Mouse (Mus musculus) brain, embryonic 14.5 days (tissue): Measurements from ENCODE around the gene Dand5. TPM values are rescaled to one million over a fixed set of nuclear protein-coding genes. Genes with fewer than 3 reads are reported as not detected.

ENCODE experiments used
- DNase-seq: peaks from one replicate; pipeline ENCODE4 v3.0.0-alpha.2; 2011; ENCODE audit warnings: low read depth
- CTCF ChIP-seq: fragments of 200-500 bp; IDR thresholded peaks from 2 replicates; pipeline ENCODE4 v1.5.1; 2012; ENCODE audit warnings: inconsistent platforms, mild to moderate bottlenecking, moderate library complexity, borderline replicate concordance; ENCODE audit not compliant: insufficient read depth, insufficient read length; ENCODE audit errors: extremely low read depth
- POLR2A ChIP-seq: fragments of 200-500 bp; IDR thresholded peaks from 2 replicates; pipeline ENCODE4 v1.6.1; 2012; ENCODE audit warnings: mild to moderate bottlenecking, inconsistent platforms, borderline replicate concordance; ENCODE audit not compliant: poor library complexity, insufficient read depth, insufficient read length, severe bottlenecking; ENCODE audit errors: extremely low read depth
- polyA plus RNA-seq: library from polyadenylated mRNA; depleted of rRNA; stranded (reverse); fragments of >200 nt; gene quantifications from 2 replicates; pipeline ENCODE4 v1.2.3, GENCODE M21; 2012

The Dand5 gene
- polyA plus RNA-seq, 1 experiment = 8.9 TPM

DNA sequence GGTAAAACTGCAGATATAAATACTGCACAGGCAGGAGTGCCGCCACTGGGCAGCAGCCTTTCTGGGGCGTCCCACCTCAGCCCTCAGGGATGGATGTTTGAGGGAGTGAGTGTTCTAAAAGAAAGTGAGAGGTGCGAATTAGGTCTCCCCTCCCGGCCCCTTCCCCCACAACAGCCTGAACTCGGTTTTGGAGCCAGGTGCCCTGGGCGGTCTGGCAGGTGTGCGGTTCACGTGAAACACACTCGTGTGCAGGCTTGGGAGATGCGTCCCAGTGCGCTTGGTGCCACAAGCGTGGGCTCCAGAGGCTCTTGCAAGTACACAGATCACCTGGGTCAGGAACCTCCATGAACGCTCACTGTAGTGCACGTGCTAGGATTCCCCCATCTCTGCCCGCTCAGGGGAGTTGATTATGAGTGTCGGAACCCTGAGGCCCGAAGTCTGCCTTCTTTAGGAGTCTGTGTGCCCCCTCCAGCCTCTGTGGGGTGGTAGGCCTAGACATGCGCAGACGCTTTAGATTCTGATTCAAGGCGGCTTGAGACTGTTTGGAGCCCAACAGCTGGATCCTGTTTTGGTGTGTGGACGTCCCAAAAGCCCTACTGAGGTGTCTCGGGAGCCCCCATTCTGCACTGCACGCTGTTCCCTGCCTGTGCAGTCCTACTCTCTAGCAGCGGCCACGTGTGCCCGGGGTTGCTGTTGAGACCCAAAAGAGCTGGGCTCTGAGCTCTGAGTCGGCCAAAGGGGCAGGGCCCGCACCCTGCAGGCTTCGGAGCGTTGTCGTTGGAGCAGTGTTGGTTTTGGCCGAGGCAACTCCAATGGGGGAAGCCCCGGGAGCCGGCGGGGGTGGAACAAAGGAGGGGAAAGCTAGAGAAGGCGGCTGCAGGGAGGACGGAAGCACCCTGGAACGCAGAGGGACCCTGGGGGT is 36.6 kb downstream of the Dand5 start:
- peak; percentile 50 for DNase-seq

GRCm38 (mm10) chr8:84785506-84785755 is 37.2 kb downstream of the Dand5 start:
- no peak for DNase-seq

More for the DNA sequence above, 36.6 kb downstream of the Dand5 start:
- TF ChIP-seq CTCF (no peak), POLR2A (no peak)

DNA sequence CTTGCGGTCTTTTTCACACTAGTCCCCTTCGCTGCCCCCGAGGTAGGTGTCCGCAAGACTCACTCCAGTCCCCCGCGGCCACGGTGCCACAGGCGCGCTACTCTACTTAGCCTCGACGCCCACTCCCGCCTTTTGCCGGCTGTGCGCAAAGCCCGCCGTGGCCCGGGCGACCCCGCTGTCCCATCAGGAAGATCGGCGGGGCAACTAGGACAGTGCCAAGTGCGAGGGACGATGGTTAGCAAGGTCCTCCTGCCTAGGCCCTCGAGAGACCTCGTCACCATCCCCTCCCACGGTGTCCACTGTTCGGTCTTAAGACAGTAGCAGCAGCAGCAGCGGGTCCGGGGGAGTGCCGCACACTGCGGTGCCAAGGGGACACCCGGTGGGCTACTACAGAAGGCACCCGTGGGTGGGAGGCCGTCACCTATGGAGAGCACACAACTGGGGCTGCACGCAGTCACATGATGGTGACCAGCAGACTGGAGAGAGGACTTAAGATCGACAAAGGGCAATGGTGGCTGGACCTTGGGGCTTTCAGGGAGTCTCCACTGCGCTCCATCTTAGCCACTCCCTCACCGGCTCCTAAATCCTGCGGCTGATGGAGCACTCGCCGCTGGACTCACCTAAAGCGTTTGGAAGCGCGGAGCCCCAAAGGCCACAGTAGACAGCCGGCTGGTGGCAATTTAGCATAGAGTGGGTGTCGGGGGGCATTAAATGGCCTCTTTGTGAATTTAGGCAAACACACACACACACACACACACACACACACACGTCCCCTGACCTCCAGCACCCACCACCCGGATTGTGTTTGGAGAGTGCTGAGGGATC is 37.7 kb downstream of the Dand5 start:
- TF ChIP-seq POLR2A (no peak), CTCF (no peak)
- DNase-seq = peak; percentile 37

More at GRCm38 (mm10) chr8:84785506-84785755, 37.2 kb downstream of the Dand5 start:
- TF ChIP-seq POLR2A (no peak), CTCF (no peak)

- TF ChIP-seq CTCF = no peak
- TF ChIP-seq POLR2A = no peak
- peak; percentile 49 for DNase-seq
Observed at GRCm38 (mm10) chr8:84783919-84784581, 38.6 kb downstream of the Dand5 start.

DNA sequence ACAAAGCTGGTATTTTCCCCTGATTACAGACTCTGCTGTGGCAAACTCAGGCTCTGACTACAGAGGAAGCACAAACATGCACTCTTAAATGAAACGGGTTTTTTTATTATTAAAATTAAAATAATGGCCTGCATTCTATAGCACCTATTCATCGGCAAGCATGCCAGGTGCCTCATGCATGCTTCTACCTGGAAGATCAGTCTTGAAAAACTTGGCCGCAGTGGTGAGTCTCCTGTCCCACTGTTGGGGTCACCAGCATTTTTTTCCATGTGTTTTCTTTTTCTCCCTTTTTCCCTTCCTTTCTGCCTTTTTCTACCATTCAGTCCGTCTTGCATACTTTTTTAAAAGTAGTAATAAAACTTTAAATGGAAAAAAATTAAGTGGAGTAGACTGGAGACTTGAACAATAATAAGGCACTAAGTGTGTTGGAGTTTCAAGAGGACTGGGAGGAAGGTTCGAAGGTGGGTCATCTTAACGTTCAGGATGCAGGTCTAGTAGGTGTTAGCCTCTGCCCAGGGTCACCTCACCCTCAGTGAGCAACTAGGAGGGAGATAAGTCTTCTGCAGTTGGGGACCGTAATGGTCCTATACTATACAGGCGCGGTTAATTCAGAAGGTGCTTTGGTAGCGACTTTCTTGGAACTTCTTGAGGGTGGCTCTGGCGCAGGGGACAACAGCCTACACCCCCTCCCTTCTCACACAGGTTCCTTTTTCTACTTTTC is 39.3 kb downstream of the Dand5 start:
- no peak for TF ChIP-seq CTCF
- no peak for DNase-seq

GRCm38 (mm10) chr8:84782680-84783079 is 39.9 kb downstream of the Dand5 start:
- TF ChIP-seq CTCF = no peak
- no peak for TF ChIP-seq POLR2A
- DNase-seq = peak; percentile 68

GRCm38 (mm10) chr8:84781686-84782505 is 40.7 kb downstream of the Dand5 start:
- TF ChIP-seq CTCF = no peak
- no peak for TF ChIP-seq POLR2A
- peak; percentile 42 for DNase-seq

DNA sequence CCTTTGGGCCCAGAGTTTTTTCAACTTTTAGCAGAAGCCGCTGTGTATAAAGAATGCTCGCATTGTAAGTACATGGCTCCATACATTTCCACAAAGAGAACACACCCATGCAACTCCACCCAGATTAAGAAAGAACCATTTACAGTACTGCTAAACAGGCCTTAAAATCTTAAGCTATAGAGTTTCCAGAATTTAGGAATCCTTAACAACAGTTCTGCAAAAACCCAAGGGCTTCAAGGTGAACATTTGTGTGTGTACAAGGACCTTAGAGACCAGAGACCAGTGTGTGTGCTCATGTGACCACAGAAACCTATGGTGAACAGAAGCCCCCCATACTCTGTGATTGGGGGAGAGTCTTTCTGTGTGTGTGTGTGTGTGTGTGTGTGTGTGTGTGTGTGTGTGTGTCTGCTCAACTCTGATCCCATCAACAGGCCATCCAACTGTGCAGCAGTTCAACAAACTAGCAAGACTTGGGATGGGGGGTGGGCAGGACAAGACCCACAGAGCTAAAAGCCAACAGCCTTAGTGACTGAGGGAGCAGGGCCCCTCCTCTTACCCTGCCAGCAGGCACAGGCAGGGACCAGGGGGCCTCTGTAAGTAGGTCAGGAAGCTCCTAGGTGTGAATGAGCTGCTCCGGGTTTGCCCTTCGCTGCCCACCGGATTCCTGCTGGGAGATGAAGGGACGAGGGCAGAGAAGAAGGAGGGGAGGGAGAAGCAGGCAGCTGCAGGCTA is 41.5 kb downstream of the Dand5 start:
- no peak for TF ChIP-seq CTCF
- peak; percentile 46 for DNase-seq

DNA sequence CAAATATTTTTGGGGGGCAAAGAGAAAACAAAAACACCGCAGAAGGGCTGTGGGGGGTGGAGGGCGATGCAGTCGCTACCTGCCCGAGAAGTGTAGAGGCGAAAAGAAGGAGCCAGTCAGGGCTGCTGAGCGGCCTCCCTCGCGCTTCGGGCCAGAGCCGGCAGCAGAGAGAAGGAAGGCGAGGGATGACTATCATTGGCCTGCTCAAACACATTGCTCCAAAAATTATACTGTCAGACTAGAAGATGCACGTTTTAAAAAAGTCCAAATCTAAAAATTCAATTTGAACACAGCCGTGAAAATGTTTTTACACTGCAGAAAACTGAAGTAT is 42.4 kb downstream of the Dand5 start:
- TF ChIP-seq CTCF (no peak), POLR2A (no peak)
- no peak for DNase-seq

DNA sequence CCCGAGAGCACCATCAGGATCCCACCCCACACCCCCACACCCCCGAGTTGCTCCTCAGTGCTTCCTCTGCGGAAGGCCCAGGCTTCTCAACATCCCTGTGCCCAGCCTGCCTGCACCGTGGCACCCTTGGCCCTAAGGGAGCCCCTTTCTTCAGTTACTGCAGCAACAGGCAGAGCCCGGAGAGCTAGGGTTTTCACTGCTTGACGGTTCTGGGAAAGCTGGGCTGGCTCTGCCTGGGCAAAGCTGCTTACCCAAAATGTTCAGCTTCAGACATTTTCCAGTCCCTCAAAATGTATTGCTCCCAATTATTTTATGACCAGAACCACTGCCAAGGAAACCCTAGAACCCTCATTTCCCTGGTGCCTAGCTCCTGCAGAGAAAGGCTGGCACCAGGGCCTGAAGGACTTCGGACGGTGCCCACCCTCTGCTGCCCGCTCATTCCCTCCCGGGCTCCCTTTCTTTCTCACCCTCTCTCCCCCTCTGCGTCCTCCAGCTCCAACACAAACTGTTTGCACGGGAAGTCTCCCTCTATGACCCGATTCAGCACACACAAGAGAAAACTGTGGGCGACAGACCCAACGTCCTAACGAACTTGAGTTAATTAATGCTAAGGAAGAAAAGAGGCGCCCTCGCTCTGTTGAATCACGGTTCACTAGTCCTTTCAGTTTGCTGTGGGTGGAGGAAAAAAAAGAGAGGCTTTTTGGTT is 43.0 kb downstream of the Dand5 start:
- peak; percentile 94 for DNase-seq
- TF ChIP-seq CTCF (no peak), POLR2A (no peak)
